Mouse (Mus musculus): Measurements from ENCODE around the gene Itpkc. TPM values are rescaled to one million over a fixed set of nuclear protein-coding genes. Genes with fewer than 3 reads are reported as not detected.

Gene Itpkc
- polyA plus RNA-seq, 1 experiment from 2014 or later = 8.3 TPM

DNA sequence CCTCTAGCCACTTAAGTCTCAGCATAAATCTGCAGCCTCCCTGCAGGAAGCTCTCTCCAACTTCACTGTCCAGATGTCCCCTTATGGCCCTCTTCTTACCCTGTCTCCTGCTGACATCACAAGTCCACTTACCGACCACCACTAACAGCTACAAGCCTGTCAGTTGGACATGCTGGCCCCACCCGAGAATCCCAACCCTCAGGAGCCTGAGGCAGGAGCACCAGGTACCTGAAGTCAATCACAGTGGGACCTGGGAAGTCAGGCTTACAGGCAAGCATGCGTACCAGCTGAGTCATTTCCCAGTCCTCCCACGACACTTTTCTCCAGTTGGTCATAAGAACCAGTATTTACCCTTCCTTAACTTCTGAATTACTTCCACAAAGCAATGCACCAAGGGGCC lies 34.7 kb downstream of the Itpkc start:
- H3K4me2 ChIP-seq (ENCODE audit: low read depth) = no peak overlapping the region
- H3K4me1 ChIP-seq (ENCODE audit: control insufficient read depth, insufficient read depth, low read length) = peaks cover 4% of the 10 kb centered on the region
- ATAC-seq (ENCODE audit: insufficient read depth, low FRiP score, low TSS enrichment) = no peak
- no peak overlapping the region for H3K9ac ChIP-seq (ENCODE audit: low read length)
- no peaks in the 10 kb centered on the region for H3K9me3 ChIP-seq (ENCODE audit: control insufficient read depth, low read length)
- DNase-seq (ENCODE audit: low spot score) = no peak
- H3K36me3 ChIP-seq (ENCODE audit: control insufficient read depth, insufficient read depth, low read length) = peaks cover 42% of the 10 kb centered on the region
- no peak overlapping the region for H3K4me3 ChIP-seq (ENCODE audit: low read depth, low read length)
- H3K27me3 ChIP-seq (ENCODE audit: control insufficient read depth, insufficient read depth, low read length) = no peaks in the 10 kb centered on the region
- H3K27ac ChIP-seq (ENCODE audit: low read depth, low read length) = no peak overlapping the region
- WGBS = 87% methylated on average over 4 of the region's 4 CpGs

- H3K4me1 ChIP-seq (ENCODE audit: control insufficient read depth, insufficient read depth, low read length) = peaks cover 4% of the 10 kb centered on the region
- no peak for ATAC-seq (ENCODE audit: insufficient read depth, low FRiP score, low TSS enrichment)
- no peak for DNase-seq (ENCODE audit: low spot score)
- H3K9ac ChIP-seq (ENCODE audit: low read length) = no peak overlapping the region
- H3K36me3 ChIP-seq (ENCODE audit: control insufficient read depth, insufficient read depth, low read length) = peaks cover 46% of the 10 kb centered on the region
- H3K27me3 ChIP-seq (ENCODE audit: control insufficient read depth, insufficient read depth, low read length) = no peaks in the 10 kb centered on the region
- no peaks in the 10 kb centered on the region for H3K9me3 ChIP-seq (ENCODE audit: control insufficient read depth, low read length)
- no peak overlapping the region for H3K4me3 ChIP-seq (ENCODE audit: low read depth, low read length)
- no peak overlapping the region for H3K4me2 ChIP-seq (ENCODE audit: low read depth)
- WGBS = 95% methylated on average over 5 of the region's 5 CpGs
- H3K27ac ChIP-seq (ENCODE audit: low read depth, low read length) = no peak overlapping the region
These were observed 36.0 kb downstream of the Itpkc start for GRCm38 (mm10) chr7:27192434-27192833.

DNA sequence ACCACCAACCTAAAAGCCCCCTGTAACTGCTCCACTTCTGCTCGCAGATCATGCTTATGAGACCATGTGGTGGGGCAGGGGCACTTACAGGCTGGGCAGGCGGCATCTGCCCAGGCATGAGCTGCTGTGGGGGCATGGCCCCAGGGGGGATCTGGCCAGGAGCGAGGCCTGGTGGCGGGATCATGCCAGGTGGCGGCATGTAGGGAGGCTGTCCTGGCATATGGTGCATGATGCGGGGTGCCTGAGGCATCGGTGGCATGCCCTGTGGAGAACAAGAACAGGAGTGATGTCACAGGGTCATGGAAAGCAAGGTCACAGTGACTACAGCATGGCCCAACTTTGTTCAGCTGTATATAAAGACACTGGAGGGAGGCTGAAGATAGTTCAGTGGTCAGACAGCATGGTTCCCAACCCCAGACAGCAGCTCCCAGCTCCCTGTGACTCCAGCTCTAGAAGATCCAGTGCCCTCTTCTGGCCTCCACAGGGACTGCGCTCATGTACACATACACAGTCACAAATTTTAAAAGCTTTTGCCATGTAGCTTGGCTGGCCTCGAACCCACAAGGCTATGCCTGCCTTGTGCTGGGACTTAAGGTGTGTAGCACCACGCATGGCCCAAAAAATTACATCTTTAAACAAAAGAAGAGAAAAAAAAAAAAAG lies 39.1 kb downstream of the Itpkc start:
- Histone ChIP-seq H3K4me1 (ENCODE audit: control insufficient read depth, insufficient read depth, low read length) (peaks cover under 1% of the 10 kb centered on the region), H3K4me3 (ENCODE audit: low read depth, low read length) (no peak overlapping the region), H3K36me3 (ENCODE audit: control insufficient read depth, insufficient read depth, low read length) (peaks cover 68% of the 10 kb centered on the region), H3K9me3 (ENCODE audit: control insufficient read depth, low read length) (no peaks in the 10 kb centered on the region), H3K27me3 (ENCODE audit: control insufficient read depth, insufficient read depth, low read length) (no peaks in the 10 kb centered on the region), H3K9ac (ENCODE audit: low read length) (no peak overlapping the region), H3K27ac (ENCODE audit: low read depth, low read length) (no peak overlapping the region), H3K4me2 (ENCODE audit: low read depth) (no peak overlapping the region)
- ATAC-seq (ENCODE audit: insufficient read depth, low FRiP score, low TSS enrichment) (no peak), DNase-seq (ENCODE audit: low spot score) (no peak)
- WGBS = 97% methylated on average over 10 of the region's 10 CpGs

DNA sequence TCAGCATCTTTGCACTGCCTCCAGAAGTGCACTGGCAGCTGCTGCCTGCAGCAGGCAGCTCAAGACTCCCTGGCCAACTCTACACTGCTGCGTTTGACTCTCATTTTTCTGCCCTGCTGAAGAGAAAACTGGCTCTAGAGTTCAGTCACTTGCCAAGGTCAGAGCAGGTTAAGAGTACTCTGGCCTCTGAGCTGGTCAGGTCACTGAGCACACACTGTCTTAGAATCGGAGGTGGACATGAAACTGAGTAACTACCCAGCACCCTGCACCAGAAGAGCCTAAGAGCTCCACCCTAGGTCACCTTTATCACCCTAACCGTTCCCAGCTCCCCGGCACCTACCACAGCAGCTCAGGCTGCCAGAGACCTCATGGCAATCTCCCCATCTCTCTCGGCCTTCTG lies 42.5 kb downstream of the Itpkc start:
- Histone ChIP-seq H3K9ac (ENCODE audit: low read length) (no peak overlapping the region), H3K4me3 (ENCODE audit: low read depth, low read length) (no peak overlapping the region), H3K9me3 (ENCODE audit: control insufficient read depth, low read length) (no peaks in the 10 kb centered on the region), H3K27ac (ENCODE audit: low read depth, low read length) (no peak overlapping the region), H3K4me1 (ENCODE audit: control insufficient read depth, insufficient read depth, low read length) (no peaks in the 10 kb centered on the region), H3K4me2 (ENCODE audit: low read depth) (no peak overlapping the region), H3K27me3 (ENCODE audit: control insufficient read depth, insufficient read depth, low read length) (no peaks in the 10 kb centered on the region), H3K36me3 (ENCODE audit: control insufficient read depth, insufficient read depth, low read length) (peaks cover 47% of the 10 kb centered on the region)
- WGBS = 92% methylated on average over 5 of the region's 5 CpGs
- DNase-seq (ENCODE audit: low spot score) = no peak
- ATAC-seq (ENCODE audit: insufficient read depth, low FRiP score, low TSS enrichment) = no peak

DNA sequence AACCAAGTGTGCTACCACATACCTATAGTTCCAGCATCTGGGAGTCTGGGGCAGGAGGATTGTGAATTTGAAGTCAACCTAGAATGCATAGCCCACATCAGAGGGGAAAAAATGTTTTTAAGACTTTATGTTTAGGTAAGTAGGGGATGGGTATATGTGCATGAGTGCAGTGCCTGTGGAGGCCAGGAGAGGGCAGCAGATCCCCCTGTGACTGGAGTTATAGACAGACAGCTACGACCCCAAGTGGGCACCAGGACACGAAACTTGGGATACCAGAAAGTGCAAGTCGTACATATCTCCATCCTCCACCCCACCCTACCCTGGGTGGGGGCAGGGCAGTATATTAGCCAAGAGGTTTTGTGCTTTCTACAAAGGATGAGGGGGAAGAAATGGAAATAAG lies 43.5 kb downstream of the Itpkc start:
- H3K4me3 ChIP-seq (ENCODE audit: low read depth, low read length) = no peak overlapping the region
- DNase-seq (ENCODE audit: low spot score) = peak; percentile 50
- H3K9ac ChIP-seq (ENCODE audit: low read length) = no peak overlapping the region
- H3K27ac ChIP-seq (ENCODE audit: low read depth, low read length) = no peak overlapping the region
- no peaks in the 10 kb centered on the region for H3K4me1 ChIP-seq (ENCODE audit: control insufficient read depth, insufficient read depth, low read length)
- no peak overlapping the region for H3K4me2 ChIP-seq (ENCODE audit: low read depth)
- WGBS = 78% methylated on average over 3 of the region's 3 CpGs
- no peak; the same call in 1 of the 2 replicates for ATAC-seq (ENCODE audit: insufficient read depth, low FRiP score, low TSS enrichment)
- no peaks in the 10 kb centered on the region for H3K9me3 ChIP-seq (ENCODE audit: control insufficient read depth, low read length)
- H3K27me3 ChIP-seq (ENCODE audit: control insufficient read depth, insufficient read depth, low read length) = no peaks in the 10 kb centered on the region
- peaks cover 37% of the 10 kb centered on the region for H3K36me3 ChIP-seq (ENCODE audit: control insufficient read depth, insufficient read depth, low read length)

GRCm38 (mm10) chr7:27182498-27182897 lies 46.0 kb downstream of the Itpkc start:
- no peak overlapping the region for H3K9ac ChIP-seq (ENCODE audit: low read length)
- no peak for DNase-seq (ENCODE audit: low spot score)
- H3K4me2 ChIP-seq (ENCODE audit: low read depth) = no peak overlapping the region
- H3K27me3 ChIP-seq (ENCODE audit: control insufficient read depth, insufficient read depth, low read length) = no peaks in the 10 kb centered on the region
- H3K9me3 ChIP-seq (ENCODE audit: control insufficient read depth, low read length) = no peaks in the 10 kb centered on the region
- peaks cover 23% of the 10 kb centered on the region for H3K36me3 ChIP-seq (ENCODE audit: control insufficient read depth, insufficient read depth, low read length)
- no peak for ATAC-seq (ENCODE audit: insufficient read depth, low FRiP score, low TSS enrichment)
- peaks cover 5% of the 10 kb centered on the region for H3K4me1 ChIP-seq (ENCODE audit: control insufficient read depth, insufficient read depth, low read length)
- H3K27ac ChIP-seq (ENCODE audit: low read depth, low read length) = no peak overlapping the region
- no peak overlapping the region for H3K4me3 ChIP-seq (ENCODE audit: low read depth, low read length)
- 91% methylated on average over 1 of the region's 1 CpGs for WGBS

DNA sequence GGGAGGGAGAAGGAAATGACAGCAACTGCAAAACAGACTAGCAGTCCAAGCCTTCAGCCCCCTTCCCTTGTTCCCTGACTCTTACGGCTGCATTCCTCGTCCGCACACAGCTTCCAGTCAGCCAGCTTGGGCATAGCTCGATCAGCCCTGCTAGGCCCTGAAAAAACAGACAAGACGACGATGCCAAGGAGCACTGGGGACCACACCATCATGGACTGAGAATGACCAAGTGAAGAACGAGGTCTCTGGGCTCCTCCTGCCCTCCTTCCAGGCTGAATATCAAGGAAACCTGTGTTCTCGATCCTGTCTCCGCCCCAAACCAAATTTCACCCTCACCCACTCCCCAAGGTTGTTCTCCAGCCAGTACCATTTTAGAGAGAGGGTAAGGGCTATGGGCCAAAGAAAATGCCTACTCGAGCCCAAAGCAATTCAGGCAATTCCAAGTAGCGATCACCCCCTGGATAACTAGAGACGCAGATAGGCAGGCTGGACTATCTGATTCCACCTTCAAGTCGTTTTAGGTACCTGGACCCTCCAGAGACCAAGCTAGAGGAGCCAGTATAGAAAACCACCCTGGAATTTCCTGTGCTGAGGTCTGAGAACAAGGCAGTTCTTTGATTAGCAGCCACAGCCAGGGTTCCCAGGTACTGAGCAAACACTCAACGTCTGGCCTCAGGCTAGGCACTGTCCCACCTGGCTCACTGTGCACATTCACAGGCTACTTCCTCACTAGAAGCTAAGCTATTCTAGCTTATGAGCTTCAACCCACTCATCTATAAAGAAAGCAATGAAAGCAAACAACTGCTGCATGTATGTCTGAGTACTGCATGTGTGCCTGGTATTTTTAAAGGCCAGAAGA lies 47.4 kb downstream of the Itpkc start, which contains the start of the genes Gm21983 and Mia:
Gene Gm21983 (minus strand): TSS at position 250 of the 859 bp plus-strand sequence.
Gene Mia (minus strand): TSS at position 321 of the 859 bp plus-strand sequence.
- H3K36me3 ChIP-seq (ENCODE audit: control insufficient read depth, insufficient read depth, low read length) = peaks cover 15% of the 10 kb centered on the region
- H3K27me3 ChIP-seq (ENCODE audit: control insufficient read depth, insufficient read depth, low read length) = no peaks in the 10 kb centered on the region
- WGBS = 71% methylated on average over 14 of the region's 14 CpGs
- DNase-seq (ENCODE audit: low spot score) (peak; percentile 4), ATAC-seq (ENCODE audit: insufficient read depth, low FRiP score, low TSS enrichment) (no peak)
- no peak within 1 kb of the TSS for H3K27ac ChIP-seq (ENCODE audit: low read depth, low read length)
- no peaks in the 10 kb centered on the region for H3K9me3 ChIP-seq (ENCODE audit: control insufficient read depth, low read length)
- peaks cover 5% of the 10 kb centered on the region for H3K4me1 ChIP-seq (ENCODE audit: control insufficient read depth, insufficient read depth, low read length)
- H3K9ac ChIP-seq (ENCODE audit: low read length) = no peak within 1 kb of the TSS
- H3K4me2 ChIP-seq (ENCODE audit: low read depth) = no peak within 1 kb of the TSS
- H3K4me3 ChIP-seq (ENCODE audit: low read depth, low read length) = no peak within 1 kb of the TSS

- Histone ChIP-seq H3K27ac (ENCODE audit: low read depth, low read length) (no peak overlapping the region), H3K4me2 (ENCODE audit: low read depth) (no peak overlapping the region), H3K27me3 (ENCODE audit: control insufficient read depth, insufficient read depth, low read length) (no peaks in the 10 kb centered on the region), H3K9me3 (ENCODE audit: control insufficient read depth, low read length) (no peaks in the 10 kb centered on the region), H3K4me3 (ENCODE audit: low read depth, low read length) (no peak overlapping the region), H3K36me3 (ENCODE audit: control insufficient read depth, insufficient read depth, low read length) (peaks cover 5% of the 10 kb centered on the region), H3K4me1 (ENCODE audit: control insufficient read depth, insufficient read depth, low read length) (peaks cover 5% of the 10 kb centered on the region), H3K9ac (ENCODE audit: low read length) (no peak overlapping the region)
- WGBS = 74% methylated on average over 5 of the region's 5 CpGs
- no peak for ATAC-seq (ENCODE audit: insufficient read depth, low FRiP score, low TSS enrichment)
- DNase-seq (ENCODE audit: low spot score) = peak; percentile 5
These were observed 48.4 kb downstream of the Itpkc start for GRCm38 (mm10) chr7:27180036-27180435.
